Mouse (Mus musculus): Measurements from ENCODE around the gene Iscu. TPM values are rescaled to one million over a fixed set of nuclear protein-coding genes. Genes with fewer than 3 reads are reported as not detected.

Gene Iscu
- total RNA-seq, 4 experiments from 2014 or later, result 572 to 1,204 (median 919) TPM

GRCm38 (mm10) chr5:113815638-113816152, 43.1 kb downstream of the Iscu start:
- DNase-seq, result peak; percentile 50

- no peak for DNase-seq
Measured at GRCm38 (mm10) chr5:113818572-113818971, 46.0 kb downstream of the Iscu start.

GRCm38 (mm10) chr5:113824228-113824627, 51.7 kb downstream of the Iscu start:
- no peak for DNase-seq

GRCm38 (mm10) chr5:113825558-113825957, 53.0 kb downstream of the Iscu start:
- DNase-seq, result no peak

GRCm38 (mm10) chr5:113826619-113827018, 54.1 kb downstream of the Iscu start:
- no peak for DNase-seq

Other genes with a start within 250 kb of the Iscu start
- 10 to 100 TPM; 14.2 to 27.6 (median 21.2) TPM for gene Cmklr1, start 122.3 kb upstream of the Iscu start, total RNA-seq (2022)
- not detected for gene 1700069L16Rik, start 48.0 kb upstream of the Iscu start, total RNA-seq (2022)
- gene Ficd, start 36.9 kb upstream of the Iscu start, total RNA-seq (2022), result 10 to 100 TPM; 15.7 to 25.8 (median 17.6) TPM
- gene Sart3, start 238 bp upstream of the Iscu start, total RNA-seq (2022), result 10 to 100 TPM; 29.5 to 47.4 (median 40.1) TPM
- gene Tmem119, start 27.8 kb downstream of the Iscu start, total RNA-seq (2022), result 10 to 100 TPM in 2 of 4 experiments, 1 to 10 TPM in 2; 9.1 to 14.2 (median 11.2) TPM
- 1 to 10 TPM; 4.4 to 8.6 (median 5.9) TPM for gene Selplg, start 59.9 kb downstream of the Iscu start, total RNA-seq (2022)
- gene Coro1c, start 136.0 kb downstream of the Iscu start, total RNA-seq (2022), result 10 to 100 TPM; 47.0 to 99.8 (median 77.0) TPM
- 10 to 100 TPM; 17.3 to 32.2 (median 23.3) TPM for gene Ssh1, start 221.1 kb downstream of the Iscu start, total RNA-seq (2022)
- gene Dao, start 231.0 kb downstream of the Iscu start, total RNA-seq (2022), result not detected